Mouse (Mus musculus): ENCODE data around the gene Gm10681.
A peak's percentile ranks its signal among the peaks of the same experiment; 100 is the strongest.
"Not testable (repeated sequence)": the region's sequence is repeated elsewhere in the genome, so short reads cannot be mapped to it uniquely, and the experiment has no call there.

The Gm10681 gene

GRCm38 (mm10) chr3:98588707-98589106, at the start of gene Gm10681:
TSS of gene Gm10681 (minus strand) at chr3:98588807.
- DNase-seq (ENCODE audit: low spot score), result no peak

DNA sequence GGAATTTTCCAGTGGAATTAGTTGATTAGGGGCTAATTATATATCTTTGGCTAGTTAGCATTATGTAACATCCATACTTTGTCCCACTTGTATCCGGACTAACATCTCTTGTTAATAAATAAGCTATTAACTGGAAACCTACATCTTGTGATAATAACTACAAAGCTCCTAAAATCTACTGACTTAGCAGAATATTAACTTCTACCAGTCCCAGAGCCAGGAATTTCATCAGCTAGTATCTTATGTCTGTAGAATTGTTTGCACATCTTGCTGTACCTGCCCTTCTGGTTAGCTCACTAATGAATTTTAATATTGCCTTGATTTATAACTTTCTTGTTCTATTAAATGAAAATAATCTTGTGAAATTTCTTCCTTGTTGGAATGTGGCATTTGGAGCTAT, 46.5 kb upstream of the Gm10681 start:
- DNase-seq (ENCODE audit: low spot score), result no peak

DNA sequence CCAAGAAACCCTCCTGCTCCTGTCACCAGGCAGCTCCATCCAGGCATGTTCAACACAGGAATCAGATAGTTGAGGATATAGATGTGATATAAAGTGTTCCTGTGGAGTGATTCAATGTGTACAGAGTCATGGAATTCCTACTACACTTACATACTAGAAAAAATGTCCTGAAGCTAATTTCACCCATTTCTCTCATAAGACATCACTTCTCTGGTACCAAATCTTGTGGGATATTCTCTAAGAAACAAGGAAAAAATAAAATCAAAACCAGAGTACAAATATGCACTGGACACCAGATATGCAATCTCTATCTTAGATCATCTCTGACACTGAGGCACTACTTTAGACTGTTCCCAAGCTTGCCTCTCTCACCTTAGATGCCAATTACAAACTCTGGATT, 41.5 kb upstream of the Gm10681 start, which contains the start of gene Hsd3b5:
Hsd3b5 (minus strand) TSS at position 101 of the 400 bp plus-strand sequence.
- no peak for DNase-seq (ENCODE audit: low spot score)

DNA sequence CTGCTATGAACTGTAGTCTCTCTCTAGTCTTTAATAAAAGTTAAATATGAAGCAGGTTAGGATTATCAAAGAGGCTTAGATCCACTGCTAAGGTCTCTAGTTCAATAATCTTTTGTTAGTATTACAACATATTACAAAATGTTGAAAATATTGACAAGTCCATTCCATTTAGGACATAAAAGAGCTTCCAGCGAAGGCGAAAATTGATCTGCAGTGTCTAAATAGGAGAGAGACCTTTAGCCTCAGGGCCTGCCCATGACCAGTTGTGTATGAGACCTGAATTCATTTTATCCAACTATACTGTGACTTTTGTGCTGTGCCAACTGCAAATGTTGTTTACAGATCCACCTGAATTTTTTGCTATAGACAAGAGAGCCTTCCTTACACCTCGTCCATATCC, 41.0 kb upstream of the Gm10681 start:
- DNase-seq (ENCODE audit: low spot score), result no peak

DNA sequence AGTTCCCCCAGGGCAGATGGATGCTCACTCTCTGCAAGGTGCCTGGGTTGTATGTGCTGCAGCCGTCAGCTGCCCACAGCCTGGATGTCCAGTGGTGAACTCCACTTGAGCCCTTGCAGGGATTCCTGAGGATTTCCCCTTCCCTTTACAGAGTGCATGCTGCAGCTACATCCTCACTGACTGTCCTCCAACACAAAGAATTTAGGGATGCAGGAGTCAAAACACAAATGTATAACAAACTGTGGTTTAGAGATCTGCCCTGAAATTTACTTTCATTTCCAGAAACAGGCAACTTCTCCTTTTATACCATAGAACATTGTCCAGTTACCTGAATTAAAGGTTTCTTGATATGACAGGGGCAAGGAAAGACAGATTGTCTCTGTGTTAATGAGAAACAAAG, 28.2 kb upstream of the Gm10681 start:
- DNase-seq (ENCODE audit: low spot score), result not testable (repeated sequence)

GRCm38 (mm10) chr3:98616244-98616643, 27.6 kb upstream of the Gm10681 start:
- DNase-seq (ENCODE audit: low spot score), result not testable (repeated sequence)

- DNase-seq (ENCODE audit: low spot score), result not testable (repeated sequence)
Observed at GRCm38 (mm10) chr3:98614406-98614927, 25.9 kb upstream of the Gm10681 start.

- DNase-seq (ENCODE audit: low spot score), result peak; percentile 2
Observed at GRCm38 (mm10) chr3:98613963-98614362, 25.4 kb upstream of the Gm10681 start.

- not testable (repeated sequence) for DNase-seq (ENCODE audit: low spot score)
Observed at GRCm38 (mm10) chr3:98613540-98613939, 24.9 kb upstream of the Gm10681 start.

- DNase-seq (ENCODE audit: low spot score), result no peak
Observed at GRCm38 (mm10) chr3:98587721-98588120, 886 bp downstream of the Gm10681 start.

- DNase-seq (ENCODE audit: low spot score), result not testable (repeated sequence)
Observed at GRCm38 (mm10) chr3:98582622-98583021, 6.0 kb downstream of the Gm10681 start.

GRCm38 (mm10) chr3:98582202-98582601, 6.4 kb downstream of the Gm10681 start:
- not testable (repeated sequence) for DNase-seq (ENCODE audit: low spot score)

- not testable (repeated sequence) for DNase-seq (ENCODE audit: low spot score)
Observed at GRCm38 (mm10) chr3:98581024-98581423, 7.6 kb downstream of the Gm10681 start.

DNA sequence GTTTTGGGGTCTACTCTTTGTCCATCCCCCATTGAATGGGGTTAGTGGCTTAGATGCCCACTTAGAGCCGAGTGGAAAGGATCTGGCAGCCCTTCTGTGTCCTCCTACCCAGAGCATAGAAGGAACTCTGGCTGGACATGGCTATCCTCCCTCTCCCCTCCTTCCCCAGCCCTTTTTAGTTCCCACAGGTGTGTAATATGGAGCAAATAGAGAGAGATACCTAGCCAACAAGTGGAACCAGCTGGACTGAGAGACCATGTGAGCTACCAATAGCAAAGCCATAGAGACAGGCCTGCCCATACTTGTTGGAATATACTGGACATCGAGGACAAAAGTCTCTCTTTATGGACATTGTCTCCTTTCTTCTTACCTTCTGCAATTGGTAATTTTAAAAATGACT, 20.9 kb downstream of the Gm10681 start:
- DNase-seq (ENCODE audit: low spot score), result not testable (repeated sequence)

GRCm38 (mm10) chr3:98564894-98565293, 23.7 kb downstream of the Gm10681 start:
- DNase-seq (ENCODE audit: low spot score), result not testable (repeated sequence)

DNA sequence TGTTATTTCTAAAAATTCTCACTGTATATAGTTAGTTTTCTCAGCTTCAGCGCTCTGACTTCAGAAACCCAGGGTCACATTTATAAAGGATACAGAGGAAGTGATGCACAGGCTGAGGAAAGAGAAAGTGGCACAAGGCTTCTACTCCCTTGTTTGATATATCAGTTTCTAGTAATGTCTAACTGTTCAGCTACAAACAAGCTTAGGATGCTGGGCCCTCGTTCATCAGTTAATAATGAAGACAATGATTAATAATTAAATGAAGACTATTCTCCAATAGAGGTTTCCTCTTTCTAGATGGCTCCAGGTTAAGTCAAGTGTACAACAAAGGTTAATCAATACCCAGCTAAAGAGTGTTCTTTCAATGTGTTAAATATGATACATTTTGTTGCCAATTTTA, 24.8 kb downstream of the Gm10681 start:
- not testable (repeated sequence) for DNase-seq (ENCODE audit: low spot score)

DNA sequence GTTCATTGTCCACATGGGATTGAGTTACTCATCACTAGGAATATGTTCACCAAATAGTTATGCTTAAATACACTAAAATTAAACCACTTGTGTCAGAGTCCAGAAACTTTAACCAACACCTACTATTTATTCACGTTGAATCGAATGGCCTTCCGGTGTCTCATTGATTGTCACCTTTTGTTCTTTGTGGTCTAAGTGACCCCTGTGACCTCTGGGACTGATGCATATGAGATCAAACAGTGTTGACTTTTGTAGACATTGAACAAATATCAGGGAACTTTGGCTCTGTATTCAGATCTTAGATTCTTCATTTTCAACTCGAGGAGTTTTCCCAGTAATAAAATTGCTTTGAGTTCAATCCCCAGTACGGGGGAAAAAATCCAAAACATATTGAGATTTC, 27.9 kb downstream of the Gm10681 start:
- not testable (repeated sequence) for DNase-seq (ENCODE audit: low spot score)

- DNase-seq (ENCODE audit: low spot score), result not testable (repeated sequence)
Observed at GRCm38 (mm10) chr3:98550832-98551231, 37.8 kb downstream of the Gm10681 start.

DNA sequence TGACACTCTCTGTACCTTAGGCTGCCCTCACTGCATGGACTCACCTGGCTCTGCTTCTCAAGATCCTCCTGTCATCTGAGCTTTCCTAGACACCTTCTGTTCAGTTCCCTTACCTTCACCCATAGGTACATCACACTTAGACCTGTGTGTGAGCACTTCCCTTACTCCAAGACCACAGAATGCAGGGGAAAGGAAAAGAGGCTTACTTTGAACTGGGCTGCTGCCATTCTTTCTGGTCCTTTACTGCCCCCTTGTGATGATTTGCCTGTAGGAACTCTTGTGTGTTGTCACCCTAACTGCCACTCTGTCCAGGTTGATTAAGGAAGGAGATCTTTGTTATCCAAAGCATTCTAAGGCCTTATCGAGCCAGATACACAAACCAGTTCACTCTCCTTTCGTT, 38.4 kb downstream of the Gm10681 start:
- not testable (repeated sequence) for DNase-seq (ENCODE audit: low spot score)

GRCm38 (mm10) chr3:98548495-98548894, 40.1 kb downstream of the Gm10681 start:
- not testable (repeated sequence) for DNase-seq (ENCODE audit: low spot score)

GRCm38 (mm10) chr3:98547641-98548040, 41.0 kb downstream of the Gm10681 start:
- DNase-seq (ENCODE audit: low spot score), result not testable (repeated sequence)

DNA sequence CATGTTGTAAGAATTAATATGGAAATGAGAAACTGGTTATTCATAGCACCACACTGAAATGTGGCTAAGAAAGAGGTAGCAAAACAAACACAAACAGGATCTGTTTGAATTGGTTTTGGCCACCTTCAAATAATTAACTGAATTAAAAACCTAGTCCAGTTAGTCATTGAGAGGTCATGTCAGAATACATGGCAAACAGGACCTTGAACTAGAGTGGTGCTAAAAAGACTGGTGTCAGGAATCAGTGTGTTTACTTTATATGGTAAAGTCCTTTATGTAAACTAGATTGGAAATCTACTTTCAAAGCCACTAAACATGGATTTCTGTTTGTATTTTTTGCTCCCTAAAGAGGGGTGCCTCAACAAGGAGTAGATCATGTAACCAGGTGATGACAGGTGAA, 63.6 kb downstream of the Gm10681 start:
- DNase-seq (ENCODE audit: low spot score), result not testable (repeated sequence)

GRCm38 (mm10) chr3:98524552-98524951, 64.1 kb downstream of the Gm10681 start:
- not testable (repeated sequence) for DNase-seq (ENCODE audit: low spot score)

GRCm38 (mm10) chr3:98522779-98523178, 65.8 kb downstream of the Gm10681 start:
- not testable (repeated sequence) for DNase-seq (ENCODE audit: low spot score)
